Mouse (Mus musculus) right cerebral cortex, adult 2 months (tissue): ENCODE results near the gene Elmod1.
A peak's percentile ranks its signal among the peaks of the same experiment; 100 is the strongest.

Experiments
- DNase-seq, 2 experiments: peaks; one replicate each; pipeline ENCODE4 v3.0.0; 2021 to 2022; ENCODE audit warnings: low spot score in 2 of 2

Gene Elmod1

GRCm38 (mm10) chr9:53910331-53910730 lies 64.8 kb downstream of the Elmod1 start:
- DNase-seq = peak; percentile 51 to 52

DNA sequence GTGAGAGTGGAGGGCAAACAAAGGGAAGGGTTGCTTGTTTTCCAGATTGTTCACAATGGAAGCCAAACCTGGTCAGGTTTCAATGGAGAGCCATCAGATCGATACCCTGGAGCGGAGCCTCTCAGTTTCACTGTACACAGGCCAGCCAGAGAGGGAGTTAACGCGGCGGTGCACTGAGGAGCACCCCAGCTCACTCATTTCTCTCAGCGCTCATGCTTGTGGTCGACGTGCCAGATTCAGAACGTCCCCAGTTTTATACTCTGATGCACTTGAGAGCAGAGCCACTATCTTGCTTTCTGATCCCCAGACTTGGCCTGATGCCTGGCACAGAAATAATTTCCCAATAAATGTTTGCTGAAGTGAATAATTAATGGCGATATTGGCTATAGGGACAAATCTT lies 68.3 kb downstream of the Elmod1 start:
- DNase-seq = no peak

DNA sequence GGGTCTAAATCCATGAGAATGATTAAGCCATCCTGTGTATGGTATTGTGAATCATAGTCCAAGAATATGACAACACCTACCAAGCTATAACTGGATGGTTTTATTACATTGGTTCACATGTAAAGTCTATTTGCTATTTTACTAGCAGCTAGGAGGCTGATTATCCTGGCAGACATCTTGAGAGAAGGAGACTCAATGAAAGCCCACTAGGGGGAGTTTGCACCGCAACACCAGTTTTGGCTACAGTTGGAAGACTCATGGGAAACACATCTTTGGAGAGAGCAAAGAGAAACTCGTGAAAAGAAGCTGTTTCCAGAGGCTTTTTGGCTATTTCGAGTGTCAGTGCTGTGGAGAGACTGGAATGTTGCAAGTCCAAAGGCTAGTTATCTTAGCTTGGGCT lies 69.7 kb downstream of the Elmod1 start:
- no peak for DNase-seq

DNA sequence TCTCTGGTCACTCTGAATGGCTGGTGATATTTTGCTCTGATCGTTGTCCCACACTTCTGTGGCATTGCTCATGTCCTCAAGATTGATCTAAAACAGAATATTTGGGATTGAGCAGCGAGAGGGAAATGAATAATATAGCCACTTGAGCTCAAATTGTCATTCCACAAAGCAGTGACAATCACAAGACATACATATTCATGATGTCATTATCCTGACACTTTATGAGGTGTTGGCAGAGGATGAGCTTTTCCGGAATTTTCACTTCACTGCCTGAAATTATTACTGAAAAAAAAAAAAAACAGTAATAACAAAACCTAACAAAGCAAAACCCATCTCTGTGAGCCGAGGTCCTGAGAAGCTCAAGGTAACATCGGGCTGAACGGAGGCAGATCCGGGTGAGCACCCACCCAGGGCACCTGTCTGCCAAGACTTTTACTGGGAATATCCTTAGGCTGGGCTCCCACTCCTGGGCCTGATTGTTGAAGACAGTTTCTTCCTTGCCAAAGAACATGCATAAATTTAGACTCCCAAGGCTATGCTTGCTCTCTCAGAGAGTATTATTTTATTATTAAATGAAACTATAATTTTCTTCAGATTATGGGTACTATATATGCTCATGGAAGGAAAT lies 71.8 kb downstream of the Elmod1 start:
- peak in 1 of 2 experiments; percentile 26 for DNase-seq

- no peak for DNase-seq
Measured at GRCm38 (mm10) chr9:53899836-53900235, 75.3 kb downstream of the Elmod1 start.

DNA sequence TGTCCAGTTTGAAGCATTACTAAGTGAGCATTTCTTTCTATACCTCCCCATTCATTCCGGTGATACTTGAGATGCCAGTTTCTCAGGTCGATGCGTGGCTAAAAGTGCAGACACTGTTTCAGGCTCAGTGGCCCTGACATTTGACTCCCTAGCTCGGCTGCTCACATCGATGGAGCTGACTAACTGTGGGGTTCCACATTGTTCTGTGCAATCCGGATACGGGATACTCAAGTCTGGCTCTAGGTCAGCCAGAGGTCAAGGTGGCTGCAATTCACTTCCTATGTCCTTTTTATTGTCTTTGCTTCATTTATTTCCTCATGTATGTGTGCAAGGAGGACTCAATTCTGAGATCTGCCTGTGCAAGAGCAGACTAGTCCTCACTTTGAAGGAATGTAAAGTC lies 79.3 kb downstream of the Elmod1 start:
- DNase-seq = no peak

DNA sequence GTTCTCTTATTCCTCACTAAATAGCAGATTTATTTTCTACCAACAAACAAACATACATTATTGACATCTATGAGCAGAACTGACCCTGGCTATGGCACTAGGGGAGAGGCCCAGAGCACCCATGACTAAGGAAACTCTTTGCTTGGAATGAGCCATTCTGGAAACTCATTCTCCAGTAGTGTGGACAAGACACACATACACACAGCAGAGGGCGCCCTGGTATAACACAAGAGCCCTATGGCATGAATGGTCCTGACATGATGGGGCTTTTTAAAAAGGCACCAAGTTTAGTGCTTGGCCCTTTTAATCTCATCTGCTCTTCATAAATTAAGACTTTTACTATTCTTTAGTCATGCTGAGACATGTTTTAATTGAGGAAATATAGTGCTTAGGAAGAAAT lies 85.0 kb downstream of the Elmod1 start:
- DNase-seq = peak; percentile 83 to 84

DNA sequence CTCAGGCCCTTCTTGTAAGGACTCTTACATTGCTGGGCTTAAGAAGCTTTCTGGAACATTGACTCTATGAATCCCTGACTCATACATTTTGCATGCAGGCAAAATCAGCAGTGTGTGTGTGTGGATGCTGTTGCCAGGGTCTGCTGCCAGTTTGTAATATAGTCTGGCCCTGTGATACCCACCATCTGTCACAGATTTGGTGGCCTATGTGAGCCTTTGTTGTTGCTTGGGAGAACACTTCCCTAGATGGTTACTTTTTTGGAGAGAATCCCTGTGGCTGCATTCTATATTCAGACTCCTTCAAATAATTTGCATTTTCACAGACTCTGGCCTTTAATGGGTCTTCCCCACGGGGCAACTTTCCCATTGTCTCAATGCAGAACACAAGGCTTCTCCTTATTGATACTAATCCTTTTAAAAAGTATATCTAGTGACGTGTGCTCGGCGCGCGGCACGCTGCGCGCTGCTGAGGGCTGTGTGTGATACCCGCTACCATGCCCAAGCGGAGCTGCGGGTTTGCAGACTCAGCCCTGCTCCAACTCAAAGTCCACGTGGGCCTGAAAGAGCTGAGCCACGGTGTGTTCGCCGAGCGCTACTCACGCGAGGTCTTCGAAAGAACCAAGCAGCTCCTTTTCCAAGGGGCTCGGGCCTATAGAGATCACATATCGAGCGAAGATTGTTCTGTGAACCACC lies 91.4 kb downstream of the Elmod1 start:
- DNase-seq = no peak

DNA sequence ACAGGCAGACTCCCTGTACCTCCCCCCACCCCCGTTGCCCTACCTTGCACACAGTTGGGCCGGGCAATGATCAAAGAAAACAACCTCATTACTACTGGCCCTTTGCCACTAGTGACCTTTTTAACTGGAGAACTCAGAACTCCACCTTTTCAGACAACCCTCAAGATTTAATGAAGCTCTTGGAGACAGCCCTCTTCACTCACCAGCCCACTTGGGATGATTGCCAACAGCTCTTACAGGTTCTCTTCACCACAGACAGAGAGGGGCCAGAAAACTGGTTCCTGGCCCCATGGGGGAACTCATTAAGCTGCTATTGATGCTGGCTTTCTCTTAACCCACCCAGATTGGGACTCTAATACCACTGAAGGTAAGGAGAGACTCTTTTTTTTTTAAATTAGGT lies 97.7 kb downstream of the Elmod1 start:
- no peak for DNase-seq

DNA sequence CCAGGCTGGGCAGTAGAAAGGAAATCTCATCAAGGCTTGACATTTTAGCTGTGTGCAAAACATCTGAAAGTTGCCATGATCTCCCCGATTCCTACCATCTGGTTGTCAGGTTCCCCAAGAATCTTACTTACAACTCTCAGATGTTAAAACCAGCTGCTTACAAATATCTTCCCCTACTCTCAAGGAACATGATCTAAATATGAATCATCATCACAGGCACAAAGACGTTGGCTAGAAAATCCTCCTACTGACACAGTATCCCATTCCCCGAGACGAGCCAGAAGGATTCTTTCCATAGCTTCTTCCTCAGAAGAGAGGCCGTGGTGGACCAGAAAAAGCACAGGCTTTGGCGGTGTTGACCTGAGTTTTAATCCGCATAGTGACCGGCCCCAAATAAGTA lies 101.9 kb downstream of the Elmod1 start:
- peak in 1 of 2 experiments; percentile 23 for DNase-seq
